Mouse (Mus musculus) testis, adult 2 months (tissue): ENCODE results near the gene Slc37a3.
"Not testable (repeated sequence)": the region's sequence is repeated elsewhere in the genome, so short reads cannot be mapped to it uniquely, and the experiment has no call there.

Source experiments
- CTCF ChIP-seq: fragments of 200-500 bp; IDR thresholded peaks from 2 replicates; pipeline ENCODE4 v1.5.1; 2012; ENCODE audit warnings: low read depth, mild to moderate bottlenecking, inconsistent platforms, low read length, moderate library complexity; ENCODE audit not compliant: control insufficient read depth, insufficient read depth, insufficient replicate concordance
- POLR2A ChIP-seq: fragments of 200-500 bp; IDR thresholded peaks from 2 replicates; pipeline ENCODE4 v1.6.1; 2012; ENCODE audit warnings: low read depth, mild to moderate bottlenecking, inconsistent platforms, low read length, moderate library complexity; ENCODE audit not compliant: control insufficient read depth

- TF ChIP-seq CTCF, POLR2A: not testable (repeated sequence)
Measured at GRCm38 (mm10) chr6:39378161-39378835, 823 bp upstream of the Slc37a3 start.
